Mouse (Mus musculus): ENCODE data around the gene Mpzl3.

Gene Mpzl3

DNA sequence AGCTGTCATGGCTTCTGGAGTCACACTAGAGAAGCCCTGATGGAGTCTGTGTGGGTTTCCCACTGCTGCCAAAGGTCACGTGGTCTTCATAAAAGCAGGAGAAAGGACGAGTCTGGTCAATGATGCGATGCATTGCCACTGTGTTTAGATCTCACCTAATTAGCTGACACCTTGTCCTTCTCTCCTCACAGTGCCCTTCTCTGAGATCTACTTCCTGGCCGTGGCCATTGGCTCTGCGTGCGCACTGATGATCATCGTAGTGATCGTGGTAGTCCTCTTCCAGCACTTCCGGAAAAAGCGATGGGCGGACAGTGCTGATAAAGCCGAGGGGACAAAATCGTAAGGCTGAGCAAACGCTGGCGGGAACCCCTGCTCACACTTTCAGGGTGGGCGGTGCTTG lies 8.0 kb upstream of the Mpzl3 start:
- DNase-seq: no peak

DNA sequence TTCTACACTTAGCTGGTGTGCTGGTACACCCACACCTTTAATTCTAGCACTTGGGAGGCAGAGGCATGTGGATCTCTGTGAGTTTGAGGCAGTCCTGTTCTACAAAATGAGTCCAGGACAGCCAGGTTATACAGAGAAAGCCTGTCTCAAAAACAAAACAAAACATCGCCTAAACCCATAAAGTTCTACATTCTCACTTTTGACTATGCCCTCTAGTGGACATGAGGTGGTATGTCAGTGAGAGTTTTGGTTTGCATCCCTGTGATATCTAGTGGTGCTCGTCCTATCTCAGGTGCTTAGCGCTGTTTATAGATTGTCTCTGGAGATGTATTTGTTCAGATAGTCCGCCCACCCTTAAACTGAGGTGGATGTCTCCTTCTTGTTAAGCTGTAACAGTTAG lies 6.5 kb upstream of the Mpzl3 start:
- peak; percentile 21 to 47 for DNase-seq

DNA sequence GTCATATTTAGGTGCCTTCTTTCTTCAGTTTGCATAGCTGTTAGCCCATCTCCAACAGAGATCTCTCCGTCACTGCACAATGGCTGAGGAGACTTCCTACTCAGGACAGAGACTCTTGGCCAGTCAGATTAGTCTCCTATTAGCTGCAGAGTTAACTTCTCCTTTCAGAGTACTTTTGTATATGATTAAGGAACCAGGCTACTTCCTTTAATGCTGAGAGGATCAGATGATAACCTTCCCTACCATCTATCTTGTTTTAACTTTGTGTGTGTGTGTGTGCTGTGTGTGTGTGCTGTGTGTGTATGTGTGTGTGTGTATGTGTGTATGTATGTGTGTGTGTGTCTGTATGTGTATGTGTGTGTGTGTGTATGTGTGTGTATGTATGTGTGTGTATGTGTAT lies 5.3 kb upstream of the Mpzl3 start:
- DNase-seq: no peak

DNA sequence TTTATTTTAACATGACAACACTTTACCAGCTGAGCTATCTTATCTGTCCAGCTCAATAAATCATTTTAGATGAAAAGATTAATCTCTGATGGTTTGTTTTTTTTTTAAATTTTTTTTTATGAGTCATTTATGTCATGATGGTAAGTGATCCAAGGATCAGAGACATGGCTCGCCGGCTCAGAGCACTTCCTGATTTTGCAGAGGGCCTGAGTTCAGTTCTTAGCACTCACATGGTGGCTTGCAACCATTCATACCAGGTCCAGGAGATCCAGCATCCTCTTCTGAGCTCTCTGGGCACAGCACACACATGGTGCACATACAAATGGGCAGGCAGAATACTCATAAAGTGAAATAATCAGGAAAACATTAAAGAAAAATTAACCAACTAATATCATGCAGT lies 4.7 kb upstream of the Mpzl3 start:
- no peak for DNase-seq

DNA sequence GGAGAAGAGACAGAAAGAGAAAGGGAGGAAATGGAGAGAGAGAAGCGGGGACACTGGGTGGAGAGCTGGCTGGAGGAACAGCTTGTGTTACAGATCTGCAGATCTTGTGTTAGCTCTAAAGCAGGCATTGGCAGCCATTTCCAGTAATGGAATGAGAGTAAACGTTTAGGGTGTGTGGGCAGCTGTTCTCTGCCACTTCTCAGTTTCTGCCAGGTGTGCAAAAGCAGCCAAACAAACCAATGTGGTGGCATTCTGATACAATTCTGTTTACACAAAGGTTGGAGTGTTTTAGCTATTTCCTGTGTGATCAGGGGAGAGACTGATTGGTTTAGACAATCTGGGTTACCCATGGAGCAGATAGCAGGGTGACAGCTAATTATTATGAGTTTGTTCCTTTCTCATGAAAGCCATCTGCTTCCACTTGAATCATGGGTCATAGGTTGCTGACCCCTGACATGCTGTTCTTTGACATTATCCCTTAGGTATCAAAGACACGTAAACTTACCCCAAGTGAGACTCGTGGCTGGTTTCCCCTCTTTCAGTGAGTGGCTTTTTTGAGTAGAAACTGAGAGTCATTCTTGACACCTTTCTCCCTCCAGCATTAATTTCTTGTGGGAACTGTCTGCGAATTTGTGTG lies 3.4 kb downstream of the Mpzl3 start:
- no peak for DNase-seq

DNA sequence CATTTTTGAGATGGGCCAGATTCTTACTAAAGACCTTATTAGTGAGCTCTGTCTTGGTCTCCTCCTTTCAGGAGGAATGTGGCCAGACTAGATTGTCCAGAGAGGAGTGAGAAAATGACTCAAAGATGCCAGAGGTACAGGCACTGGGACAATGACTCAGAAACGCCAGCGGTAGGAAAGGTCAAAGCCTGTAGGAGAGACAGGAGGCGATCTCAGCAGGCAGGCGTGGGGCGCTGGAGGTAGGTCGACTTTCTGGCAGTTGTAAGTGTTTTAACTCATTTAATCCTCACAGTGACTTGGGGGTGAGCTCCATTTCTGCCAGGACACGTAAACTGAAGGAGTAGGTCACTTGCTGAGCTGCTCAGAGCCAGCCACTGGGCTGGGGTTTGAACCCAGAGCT lies 5.2 kb downstream of the Mpzl3 start:
- DNase-seq: peak in 1 of 2 experiments; percentile 42

DNA sequence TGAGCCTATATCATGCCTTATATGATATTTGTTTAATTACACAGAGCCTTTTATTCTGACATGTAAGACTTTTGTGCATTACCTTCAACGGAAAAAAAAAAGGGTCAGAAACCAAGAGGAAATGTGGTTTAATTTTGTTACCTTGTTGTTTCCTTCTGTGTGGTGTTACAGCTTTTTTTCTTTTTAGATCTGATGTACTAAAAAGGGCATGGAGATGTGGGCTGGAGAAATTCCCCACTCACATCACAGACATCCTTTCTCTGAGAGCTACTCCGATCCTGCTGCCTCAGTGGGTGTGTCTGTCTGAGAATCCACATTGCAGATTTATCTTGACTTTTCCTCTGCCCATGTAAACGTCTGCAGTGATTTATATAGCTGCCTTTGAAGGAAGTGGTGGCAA lies 7.7 kb downstream of the Mpzl3 start:
- DNase-seq: no peak

DNA sequence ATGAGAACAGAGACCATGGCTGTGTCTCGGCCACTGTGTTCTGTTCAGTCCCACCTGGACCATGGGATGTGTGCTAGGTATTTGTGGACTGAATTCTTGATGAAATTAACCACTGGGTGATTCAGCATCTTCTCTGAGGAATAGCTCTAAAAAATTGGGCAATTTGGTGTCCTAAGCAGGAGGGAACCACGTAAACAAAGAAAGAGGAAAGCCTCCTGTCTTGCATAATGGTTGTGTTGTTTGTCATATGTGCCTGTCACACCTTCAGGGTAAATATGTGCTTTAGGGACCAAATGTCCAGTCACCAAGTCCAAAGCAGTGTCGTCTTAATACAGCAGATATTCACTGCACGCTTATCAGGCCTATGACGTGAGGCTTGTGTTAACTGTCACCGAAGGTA lies 9.4 kb downstream of the Mpzl3 start:
- DNase-seq: no peak

DNA sequence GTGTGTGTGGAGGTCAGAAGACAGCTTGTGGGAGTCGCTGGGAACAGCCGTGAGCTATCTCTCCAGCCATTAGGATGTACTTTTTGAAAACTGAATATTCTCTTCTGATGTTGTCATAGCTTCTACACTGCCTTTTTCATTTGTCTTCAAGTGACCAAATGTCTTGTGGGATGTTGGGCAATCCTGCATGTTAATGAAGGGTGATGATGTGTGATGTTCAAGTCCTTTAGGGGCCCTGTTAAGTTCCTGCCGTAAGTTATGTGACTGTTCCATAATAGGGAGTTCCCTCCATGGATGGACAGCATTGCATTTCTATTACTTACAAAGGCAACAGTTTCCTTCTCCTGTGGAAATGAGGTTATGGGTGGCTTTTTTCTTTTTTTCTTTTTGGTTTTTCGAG lies 11.7 kb downstream of the Mpzl3 start:
- no peak for DNase-seq

DNA sequence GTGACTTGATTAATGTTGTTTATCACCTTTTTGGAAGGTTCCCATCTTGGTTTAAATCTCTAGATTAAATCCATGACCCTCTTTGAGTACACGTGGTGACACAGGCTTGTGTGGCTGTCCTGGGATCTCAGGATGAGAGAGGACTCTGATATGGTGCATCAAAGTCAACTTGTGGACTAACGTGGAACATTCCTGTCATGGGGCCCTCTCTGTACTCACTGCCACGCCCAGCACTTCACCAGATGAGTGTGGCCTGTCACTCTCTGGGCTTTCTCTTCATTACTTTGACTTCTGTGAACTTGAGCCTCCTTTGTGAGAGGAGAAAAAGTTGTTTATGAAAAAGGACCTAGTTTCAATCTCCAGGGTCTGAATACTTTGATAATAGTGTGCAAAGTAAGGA lies 16.8 kb downstream of the Mpzl3 start:
- DNase-seq: no peak

DNA sequence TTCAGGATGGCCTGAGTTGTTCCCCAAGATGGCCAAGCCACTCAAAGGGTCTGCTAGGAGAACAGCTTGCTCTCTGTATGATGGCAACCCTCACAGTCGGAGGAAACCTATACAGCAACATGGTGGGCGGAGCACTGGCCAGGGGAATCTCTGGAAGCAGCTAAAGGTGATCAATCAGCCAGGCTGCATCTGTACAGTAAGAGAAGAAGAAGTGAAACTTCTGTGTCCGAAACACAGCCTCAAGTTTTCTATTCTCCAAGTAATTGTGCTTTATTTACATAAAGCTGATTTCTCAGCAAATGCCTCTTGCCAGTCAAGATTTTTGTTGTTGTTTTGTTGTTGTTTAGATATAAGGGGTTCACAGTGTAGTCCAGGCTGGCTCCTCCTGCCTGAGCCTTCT lies 22.9 kb downstream of the Mpzl3 start:
- no peak for DNase-seq

DNA sequence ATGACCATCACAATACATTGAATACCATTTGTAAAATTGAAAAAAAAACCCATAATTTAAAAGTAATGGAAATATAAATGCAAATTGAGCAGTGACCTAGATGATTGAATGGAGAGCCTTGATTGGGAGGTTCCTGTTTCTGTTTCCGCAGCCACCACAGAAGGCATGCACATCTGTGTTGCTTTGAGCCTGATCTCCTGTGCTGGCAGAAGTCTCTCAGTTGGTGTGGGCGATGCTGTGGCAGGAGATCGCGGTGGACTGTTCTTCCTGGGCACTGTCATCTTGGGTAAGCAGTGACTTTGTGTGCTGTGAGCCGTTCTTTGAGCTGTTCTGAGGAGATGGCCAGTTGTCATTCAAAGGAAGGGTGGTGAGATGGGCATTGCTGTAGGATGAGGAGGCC lies 24.0 kb downstream of the Mpzl3 start, which contains the start of gene Jaml:
Jaml (plus strand) TSS at position 173 of the 400 bp plus-strand sequence.
- no peak for DNase-seq

DNA sequence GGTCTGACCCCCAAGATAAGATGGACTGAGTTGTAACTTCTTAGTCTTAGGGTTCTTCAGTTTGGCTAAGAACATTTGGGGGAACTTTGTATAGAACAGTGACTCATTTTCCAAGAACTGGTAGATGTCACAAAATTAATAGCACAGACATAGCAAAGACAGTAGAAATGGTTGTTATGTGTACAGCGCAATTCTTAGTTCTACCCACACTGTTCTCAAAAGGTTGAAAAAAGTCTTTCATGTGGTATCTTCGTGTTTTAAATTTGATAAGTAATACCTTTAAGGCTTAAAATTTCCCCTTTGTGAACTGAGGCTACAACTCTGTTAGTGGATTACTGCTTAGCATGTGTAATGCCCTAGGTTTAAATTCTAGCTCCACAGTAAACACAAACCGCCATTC lies 28.1 kb downstream of the Mpzl3 start:
- no peak for DNase-seq

DNA sequence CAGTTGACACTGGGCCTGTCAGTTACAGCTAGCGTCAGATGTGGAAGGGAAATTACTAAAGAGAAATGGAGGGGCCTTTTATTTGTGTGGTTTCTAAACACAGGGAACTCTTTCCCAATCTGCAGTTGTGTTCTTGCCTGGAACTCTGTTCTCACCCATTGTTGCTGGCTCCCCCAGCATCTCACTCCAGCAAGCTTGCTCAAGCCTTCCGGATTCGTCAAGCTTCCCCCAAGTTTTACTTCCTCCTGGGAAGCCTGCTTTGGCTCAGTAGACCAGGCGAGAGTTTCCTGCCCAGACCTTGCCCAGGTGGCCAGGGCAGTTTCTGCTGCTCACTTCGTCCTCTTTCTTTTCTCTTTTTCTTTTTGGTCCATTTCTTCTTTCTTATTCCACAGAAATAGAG lies 29.6 kb downstream of the Mpzl3 start:
- peak; percentile 28 to 29 for DNase-seq

DNA sequence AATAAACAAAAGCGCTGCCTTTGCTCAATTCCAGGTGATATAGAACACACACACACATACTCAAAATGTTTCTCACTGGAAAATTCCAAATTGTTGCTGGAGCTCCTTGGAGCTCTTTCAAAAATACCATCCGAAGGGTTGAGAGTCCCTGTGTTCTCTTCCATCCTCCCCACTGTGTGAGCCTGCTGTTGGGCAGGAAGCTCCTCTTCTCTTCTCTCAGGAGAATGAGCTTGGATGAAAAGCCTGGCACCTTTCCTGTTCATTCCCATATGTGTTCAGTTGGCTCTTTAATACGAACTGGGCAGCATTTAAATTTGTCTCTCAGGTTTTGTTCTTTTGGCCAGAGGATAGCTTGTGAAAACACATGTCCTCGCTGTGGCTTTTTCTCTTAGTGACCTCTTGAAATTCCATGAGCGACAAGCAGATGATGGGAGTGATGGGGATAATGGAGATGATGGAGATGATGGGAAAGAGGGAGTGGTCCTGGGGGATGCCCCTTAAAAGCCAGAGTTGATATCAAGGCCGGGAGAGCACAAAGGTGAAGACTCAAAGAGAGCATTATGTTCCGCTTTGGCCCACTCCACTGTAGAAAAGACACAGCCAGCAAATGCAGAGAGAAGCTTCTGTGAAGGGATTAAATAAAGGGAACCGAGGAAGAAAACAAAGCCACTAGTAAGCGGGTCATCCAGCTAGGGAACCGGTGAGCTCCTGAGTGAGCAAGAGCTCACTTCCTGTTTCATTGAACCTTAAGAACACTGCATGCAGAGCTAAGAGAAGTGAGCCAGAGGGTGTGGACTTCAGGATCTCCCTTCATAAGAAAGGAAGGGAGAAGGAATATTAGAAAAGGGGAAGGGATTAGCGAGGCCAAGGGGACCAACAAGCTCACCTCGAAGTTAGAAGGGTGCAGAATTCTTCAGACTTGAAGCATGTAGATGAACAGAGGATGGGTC lies 31.0 kb downstream of the Mpzl3 start:
- peak; percentile 81 to 87 for DNase-seq

DNA sequence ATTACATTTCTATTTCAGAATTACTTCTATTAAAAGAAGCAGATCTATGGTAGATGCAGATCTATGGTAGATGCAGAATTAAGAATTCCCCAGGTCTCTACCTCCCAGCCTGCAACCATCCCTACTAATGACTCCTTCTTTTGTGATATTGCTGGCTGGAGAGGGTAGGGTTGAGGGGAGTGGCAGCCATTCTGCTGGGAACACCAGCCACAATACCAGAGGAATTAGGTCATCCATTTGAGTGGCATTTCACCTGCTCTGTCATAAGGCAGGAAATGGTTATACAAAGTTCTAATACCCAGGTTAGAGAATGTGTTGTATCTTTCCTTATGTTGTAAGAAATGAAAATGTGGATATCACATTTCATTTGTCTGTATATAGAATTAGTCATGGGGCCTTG lies 33.1 kb downstream of the Mpzl3 start:
- DNase-seq: no peak

DNA sequence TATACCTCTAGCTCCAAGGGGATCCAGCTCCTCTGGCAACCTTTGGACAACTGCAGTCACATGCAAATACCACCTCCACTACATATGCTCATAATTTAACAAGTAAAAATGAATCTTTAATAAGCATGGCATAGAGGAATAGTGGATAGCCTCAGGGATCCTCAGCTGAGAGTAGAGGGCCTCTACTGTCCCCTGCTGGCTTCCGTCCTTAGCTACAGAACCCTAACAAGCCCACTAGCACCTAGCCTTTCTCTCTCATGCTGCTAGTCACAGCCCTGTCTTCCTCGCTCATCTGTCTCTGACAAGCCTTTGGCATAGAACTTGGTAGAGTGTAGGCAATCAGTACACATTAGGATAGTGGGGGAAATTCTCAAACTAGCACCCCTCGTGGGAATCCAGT lies 35.8 kb downstream of the Mpzl3 start:
- no peak for DNase-seq

DNA sequence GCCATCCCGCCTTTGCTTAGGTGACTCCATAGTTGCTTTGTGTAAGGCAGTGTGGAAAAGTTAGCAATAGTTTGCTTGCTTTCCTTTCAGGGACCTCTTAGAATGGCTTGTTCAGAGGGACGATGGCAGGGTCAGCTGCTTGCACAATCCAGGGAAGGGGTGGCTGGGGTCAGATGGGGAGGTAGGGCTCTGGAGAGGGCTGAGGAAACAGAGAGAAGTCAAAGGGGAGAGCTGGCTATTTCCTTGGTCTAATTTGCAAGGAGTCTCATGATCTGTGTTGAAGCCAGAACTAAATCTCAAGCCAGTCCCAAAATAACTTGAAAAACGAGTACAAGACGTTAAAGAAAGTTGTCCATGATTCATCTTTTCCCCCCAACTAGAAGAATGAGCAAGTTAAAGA lies 37.7 kb downstream of the Mpzl3 start:
- no peak for DNase-seq

DNA sequence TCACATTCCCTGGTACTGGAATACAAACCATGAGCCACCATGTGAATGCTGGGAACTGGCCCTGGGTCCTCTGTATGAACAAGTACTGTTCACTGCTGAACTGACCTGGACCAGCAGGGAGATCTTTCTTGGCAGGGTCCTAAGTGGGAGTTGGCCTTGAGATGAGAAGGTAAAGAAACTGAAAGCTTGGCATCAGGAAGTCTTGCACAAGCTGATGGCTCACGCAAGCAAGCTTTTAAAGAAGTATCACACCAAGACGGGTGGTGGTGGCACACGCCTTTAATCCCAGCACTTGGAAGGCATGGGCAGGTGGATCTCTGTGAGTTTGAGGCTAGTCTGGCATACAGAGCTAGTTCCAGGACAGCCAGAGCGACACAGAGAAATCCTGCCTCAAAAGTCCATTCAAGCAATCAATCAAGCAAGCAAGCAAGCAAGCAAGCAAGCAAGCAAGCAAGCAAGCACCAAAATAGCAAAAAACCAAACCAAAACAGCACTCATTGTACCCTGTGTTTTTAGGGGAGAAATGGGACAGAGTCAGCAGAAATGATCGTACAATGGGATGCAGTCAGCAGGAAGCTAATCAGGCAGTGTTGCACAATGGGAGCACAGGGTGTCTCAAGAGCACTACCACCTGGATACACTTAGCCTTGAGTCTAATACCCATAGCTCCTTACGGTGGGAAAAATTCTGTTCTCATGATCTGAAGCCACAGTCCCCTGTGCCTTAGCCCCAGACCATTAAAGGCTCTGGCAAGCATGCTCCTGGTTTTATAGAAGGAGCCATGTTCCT lies 40.4 kb downstream of the Mpzl3 start:
- DNase-seq: no peak

DNA sequence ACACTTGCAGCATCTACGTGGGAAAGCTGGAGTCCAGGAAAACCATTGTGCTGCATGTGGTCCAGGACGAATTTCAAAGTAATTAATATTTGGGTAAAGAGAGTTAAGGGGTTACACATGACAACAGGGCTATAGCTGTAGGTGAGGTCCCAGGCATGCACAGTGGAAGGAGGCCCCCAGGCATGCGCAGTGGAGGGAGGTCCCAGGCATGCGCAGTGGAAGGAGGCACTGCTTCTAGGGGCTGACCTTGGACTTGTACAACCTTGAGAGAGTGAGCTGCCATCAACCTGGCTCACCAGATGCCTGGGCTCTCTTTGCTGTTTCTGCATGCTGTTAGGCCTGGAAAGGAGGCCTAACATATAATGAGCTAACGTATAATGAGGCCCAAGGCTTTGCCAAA lies 42.9 kb downstream of the Mpzl3 start:
- DNase-seq: no peak

DNA sequence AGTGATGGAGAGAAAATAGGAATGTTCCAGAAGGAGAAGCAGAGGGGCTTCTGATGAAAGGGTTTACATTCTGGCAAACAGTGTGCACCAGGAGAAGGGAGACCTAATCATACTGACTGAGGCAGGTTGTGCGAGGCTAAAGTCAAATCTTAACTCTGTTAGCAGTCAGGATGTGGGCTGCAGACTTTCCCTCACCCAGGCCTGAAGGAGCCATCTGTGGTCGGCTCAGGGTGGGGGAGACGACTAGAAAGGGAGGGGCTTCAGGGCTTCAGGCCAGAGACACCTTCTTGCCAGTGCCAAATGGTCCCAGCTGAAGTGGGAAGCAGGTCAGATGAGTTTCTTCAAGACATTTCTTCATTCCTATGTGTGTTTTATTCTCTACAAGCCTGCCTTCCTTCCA lies 43.4 kb downstream of the Mpzl3 start:
- DNase-seq: no peak

DNA sequence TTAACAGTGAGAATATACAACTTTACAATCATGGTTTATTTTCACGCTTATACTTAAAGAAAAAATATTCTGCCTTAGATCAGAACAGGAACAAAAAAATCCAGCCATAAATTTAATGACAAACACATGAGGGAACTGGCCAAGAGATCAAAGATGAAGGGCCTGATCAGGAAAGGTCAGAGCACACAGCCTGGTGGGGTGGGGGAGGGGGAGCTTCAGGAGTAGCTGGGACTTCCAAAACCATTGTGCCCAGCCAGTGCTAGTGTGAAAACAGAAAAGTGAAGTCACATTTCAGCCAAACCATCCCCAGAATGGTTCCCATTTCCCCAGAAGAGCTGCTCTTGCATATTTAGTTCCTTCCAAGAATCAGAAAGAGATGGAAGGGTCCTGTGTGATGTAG lies 47.5 kb downstream of the Mpzl3 start:
- DNase-seq: no peak

DNA sequence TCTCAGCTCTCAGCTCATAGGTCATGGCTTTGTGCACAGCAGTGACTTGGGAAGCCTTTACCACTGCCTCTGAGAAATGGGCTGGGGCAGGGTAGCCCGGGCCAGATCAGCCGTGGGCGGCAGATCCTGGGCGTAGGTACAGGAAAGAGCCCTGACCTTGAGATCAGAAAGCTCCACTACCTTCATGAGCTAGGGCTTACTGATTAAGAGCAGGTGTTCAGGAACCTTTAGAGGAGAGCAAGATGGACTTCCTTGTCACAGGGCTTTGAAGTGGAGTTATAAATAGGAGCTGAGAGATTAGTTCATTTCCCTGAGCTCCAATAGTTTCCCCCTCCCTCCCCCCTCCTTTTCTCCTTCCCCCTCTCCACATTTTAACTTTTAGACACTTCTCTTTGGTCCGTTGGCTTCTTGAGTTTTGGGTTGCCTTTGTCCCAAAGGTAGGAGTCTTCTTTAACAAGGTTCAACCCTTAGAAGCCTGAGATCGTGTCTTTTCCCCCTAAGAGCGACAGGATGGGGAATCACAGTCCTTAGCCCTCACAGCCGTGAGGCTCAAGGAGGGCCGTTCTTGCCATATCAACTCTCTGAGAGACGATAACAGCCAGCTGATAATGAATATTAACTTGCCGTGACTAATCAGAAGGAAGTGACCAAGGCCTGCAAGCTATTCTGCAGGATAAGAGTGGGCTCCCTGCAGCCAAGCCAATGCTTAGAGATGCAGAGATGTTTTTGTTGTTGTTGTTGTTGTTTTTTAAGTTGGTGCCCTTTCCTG lies 48.4 kb downstream of the Mpzl3 start:
- no peak for DNase-seq

Data from cerebellum, postnatal 25 days (tissue).